In the genomic region with DNA sequence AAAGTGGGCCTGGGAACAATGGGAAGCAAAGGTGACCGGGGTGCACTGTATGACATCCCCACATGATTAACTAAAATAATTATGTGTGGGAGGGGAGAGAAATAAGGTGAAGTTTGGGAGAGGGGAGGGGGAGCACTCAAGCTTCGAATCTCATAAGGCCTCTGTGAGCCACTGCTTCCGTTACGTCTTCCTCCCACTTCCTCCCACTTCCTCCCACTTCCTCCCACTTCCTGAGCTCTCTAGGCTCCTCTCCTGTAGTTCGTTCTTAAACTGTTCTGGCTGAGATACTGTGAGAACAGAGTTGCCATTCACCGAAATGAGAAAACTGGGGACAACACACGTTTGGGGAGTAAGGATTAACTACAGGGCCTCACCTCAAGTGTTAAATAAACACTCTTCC, we compare ENCODE assay signal across 23 mouse cellular contexts. TPM values are rescaled to one million over a fixed set of nuclear protein-coding genes. Genes with fewer than 3 reads are reported as not detected.
DNase-seq lines count a peak whose midpoint lies in the region; ATAC-seq and TF ChIP-seq lines count a peak whose summit lies in the region.
"Had no signal": no experiment of that assay in that cellular context is flagged by ENCODE, and none has a peak within 500 bp of the region (broad histone marks: within the 10 kb centered on the region; RNA-seq: fewer than 3 reads in every experiment).

No protein-coding gene starts in this region.

- H3K9me3 ChIP-seq in heart, embryonic 16.5 days (replicated peaks; ENCODE audit: control insufficient read depth, low read length) = no peaks in the 10 kb centered on the region
- no peaks in the 10 kb centered on the region for H3K9me3 ChIP-seq in liver, postnatal 0 days (ENCODE audit: low read length)
- H3K9me3 ChIP-seq in liver, embryonic 11.5 days (ENCODE audit: control insufficient read depth, low read length) = no peaks in the 10 kb centered on the region
- H3K9me3 ChIP-seq: embryonic facial prominence, embryonic 12.5 days; forebrain, embryonic 13.5 days; heart, embryonic 15.5 days; hindbrain, embryonic 12.5 days; midbrain, embryonic 12.5 days; neural tube, embryonic 12.5 days had no signal

- no peak for ATAC-seq in heart, embryonic 16.5 days (replicated peaks; ENCODE audit: extremely low read depth, insufficient read depth, low FRiP score)
- ATAC-seq in liver, postnatal 0 days = no peak
- ATAC-seq in liver, embryonic 11.5 days (replicated peaks; ENCODE audit: low FRiP score) = no peak
- ATAC-seq: forebrain, embryonic 13.5 days; inflammation-experienced regulatory T-cells, adult 6 months had no signal

- H3K4me2 ChIP-seq in heart, embryonic 16.5 days (ENCODE audit: low read depth, low read length) = no peak overlapping the region
- peak overlapping the region; percentile 30 for H3K4me2 ChIP-seq in liver, postnatal 0 days (ENCODE audit: low read depth, low read length)
- H3K4me2 ChIP-seq in liver, embryonic 11.5 days = no peak overlapping the region
- H3K4me2 ChIP-seq: embryonic facial prominence, embryonic 12.5 days; forebrain, embryonic 13.5 days; heart, embryonic 15.5 days; hindbrain, embryonic 12.5 days; midbrain, embryonic 12.5 days; neural tube, embryonic 12.5 days had no signal

- intact Hi-C loops in heart, postnatal 25 days (cut with DNase I) = no loop called here
- intact Hi-C loops in left cerebral cortex, postnatal 14 days (cut with DNase I) = no loop called here

- H3K27me3 ChIP-seq in heart, embryonic 16.5 days (ENCODE audit: control insufficient read depth, insufficient read depth, low read length) = no peaks in the 10 kb centered on the region
- H3K27me3 ChIP-seq in liver, postnatal 0 days (ENCODE audit: insufficient read depth, low read length) = no peaks in the 10 kb centered on the region
- no peaks in the 10 kb centered on the region for H3K27me3 ChIP-seq in liver, embryonic 11.5 days (replicated peaks; ENCODE audit: control insufficient read depth, insufficient read depth, low read length)
- H3K27me3 ChIP-seq: embryonic facial prominence, embryonic 12.5 days; forebrain, embryonic 13.5 days; heart, embryonic 15.5 days; hindbrain, embryonic 12.5 days; midbrain, embryonic 12.5 days; neural tube, embryonic 12.5 days had no signal

- H3K4me1 ChIP-seq in heart, embryonic 16.5 days (ENCODE audit: control insufficient read depth, insufficient read depth, low read length) = peaks cover 7% of the 10 kb centered on the region
- H3K4me1 ChIP-seq in liver, postnatal 0 days (ENCODE audit: insufficient read depth) = peaks cover 15% of the 10 kb centered on the region; the same call in 1 of the 2 replicates
- peaks cover 14% of the 10 kb centered on the region for H3K4me1 ChIP-seq in liver, embryonic 11.5 days (replicated peaks; ENCODE audit: control insufficient read depth, insufficient read depth, low read length)

- no peak for TF ChIP-seq CTCF in liver, postnatal 0 days (IDR thresholded peaks at IDR 0.05; ENCODE audit: low read depth)

- WGBS in heart, embryonic 16.5 days = 63% methylated on average over 7 of the region's 7 CpGs
- WGBS in liver, postnatal 0 days (ENCODE audit: insufficient replicate concordance) = 36% methylated on average over 7 of the region's 7 CpGs
- 49% methylated on average over 7 of the region's 7 CpGs for WGBS in liver, embryonic 11.5 days

- no peak for DNase-seq in heart, postnatal 25 days (ENCODE audit: low spot score)
- no peak for DNase-seq in liver, postnatal 0 days
- DNase-seq in liver, embryonic 11.5 days (ENCODE audit: low spot score) = no peak
- DNase-seq in thymus, postnatal 25 days = peak; percentile 31
- DNase-seq in thymus, postnatal 0 days (ENCODE audit: low spot score) = no peak
- no peak for DNase-seq in left cerebral cortex, postnatal 14 days (ENCODE audit: low spot score in 2 of 2)
- DNase-seq: adrenal gland, adult 8-10 months; B cell, adult 2 months; cerebellum, adult 9-11 months; kidney, adult 9 months; layer of hippocampus, postnatal 36 days; lung, adult 2 months had no signal

- no peak for TF ChIP-seq EP300 in liver, postnatal 0 days (IDR thresholded peaks at IDR 0.05; ENCODE audit: low read depth)

- no peak overlapping the region for H3K4me3 ChIP-seq in heart, embryonic 16.5 days (ENCODE audit: low read length)
- H3K4me3 ChIP-seq in liver, postnatal 0 days (ENCODE audit: low read depth, low read length) = no peak overlapping the region
- no peak overlapping the region for H3K4me3 ChIP-seq in liver, embryonic 11.5 days (ENCODE audit: low read depth, low read length)
- H3K4me3 ChIP-seq: embryonic facial prominence, embryonic 12.5 days; erythroblast, embryonic 14.5 days; forebrain, embryonic 13.5 days; heart, embryonic 15.5 days; hindbrain, embryonic 12.5 days; layer of hippocampus, adult 2 months; midbrain, embryonic 12.5 days; neural tube, embryonic 12.5 days had no signal

- no peak overlapping the region for H3K27ac ChIP-seq in heart, embryonic 16.5 days (ENCODE audit: low read length)
- H3K27ac ChIP-seq in liver, postnatal 0 days (ENCODE audit: low read depth) = peak overlapping the region; percentile 29; the same call in 1 of the 2 replicates
- no peak overlapping the region for H3K27ac ChIP-seq in liver, embryonic 11.5 days (ENCODE audit: low read depth, low read length)
- H3K27ac ChIP-seq: embryonic facial prominence, embryonic 12.5 days; forebrain, embryonic 13.5 days; heart, embryonic 15.5 days; hindbrain, embryonic 12.5 days; layer of hippocampus, adult 2 months; macrophage; midbrain, embryonic 12.5 days; neural tube, embryonic 12.5 days had no signal

- peaks cover 14% of the 10 kb centered on the region; the same call in 1 of the 2 replicates for H3K36me3 ChIP-seq in heart, embryonic 16.5 days (ENCODE audit: control insufficient read depth, insufficient read depth)
- H3K36me3 ChIP-seq in liver, postnatal 0 days (replicated peaks; ENCODE audit: insufficient read depth, low read length) = peaks cover 10% of the 10 kb centered on the region; the same call in 1 of the 2 replicates
- H3K36me3 ChIP-seq in liver, embryonic 11.5 days (ENCODE audit: control insufficient read depth, insufficient read depth, low read length) = peaks cover 6% of the 10 kb centered on the region

- H3K9ac ChIP-seq in heart, embryonic 16.5 days (ENCODE audit: low read length) = 0 out of 2 replicates have a peak overlapping the region, but pooled peaks have one; percentile 20
- H3K9ac ChIP-seq in liver, postnatal 0 days (replicated peaks) = no peak overlapping the region
- no peak overlapping the region for H3K9ac ChIP-seq in liver, embryonic 11.5 days (ENCODE audit: low read depth, low read length)
- H3K9ac ChIP-seq: embryonic facial prominence, embryonic 12.5 days; forebrain, embryonic 13.5 days; heart, embryonic 15.5 days; hindbrain, embryonic 12.5 days; midbrain, embryonic 12.5 days; neural tube, embryonic 12.5 days had no signal

RNA-seq across cellular contexts. Expression of gene Cenpj, which starts 7.7 kb away (rescaled TPM):
- 6.8 and 7.2 TPM in 2 replicates for polyA plus RNA-seq in heart, embryonic 16.5 days (2015; fragmentation: Nextera tagmentation; extraction: Ambion mirVana)
- total RNA-seq in heart, postnatal 25 days (2021) = 1 to 10 TPM; 2.5 to 4.2 TPM
- polyA plus RNA-seq in liver, postnatal 0 days (2015; fragmentation: Nextera tagmentation; extraction: Ambion mirVana) = 2.0 and 2.1 TPM in 2 replicates
- polyA plus RNA-seq in liver, embryonic 11.5 days (2014; fragmentation: Nextera tagmentation; extraction: Ambion mirVana) = 9.8 and 11.1 TPM in 2 replicates
- 12.7 and 12.9 TPM in 2 replicates for polyA plus RNA-seq in thymus, postnatal 0 days (2015; fragmentation: Nextera tagmentation; extraction: Ambion mirVana)
- 1 to 10 TPM; 2.4 to 3.3 TPM for total RNA-seq in left cerebral cortex, postnatal 14 days (2021)

RNA-seq across cellular contexts. Expression of gene Parp4, which starts 7.9 kb away (rescaled TPM):
- 8.4 and 10.8 TPM in 2 replicates for polyA plus RNA-seq in heart, embryonic 16.5 days (2015; fragmentation: Nextera tagmentation; extraction: Ambion mirVana)
- total RNA-seq in heart, postnatal 25 days (2021) = 10 to 100 TPM; 23.8 to 25.6 TPM
- polyA plus RNA-seq in liver, postnatal 0 days (2015; fragmentation: Nextera tagmentation; extraction: Ambion mirVana) = 3.3 and 3.5 TPM in 2 replicates
- polyA plus RNA-seq in liver, embryonic 11.5 days (2014; fragmentation: Nextera tagmentation; extraction: Ambion mirVana) = 2.5 and 3.0 TPM in 2 replicates
- 6.8 and 10.4 TPM in 2 replicates for polyA plus RNA-seq in thymus, postnatal 0 days (2015; fragmentation: Nextera tagmentation; extraction: Ambion mirVana)
- 1 to 10 TPM; 2.7 to 3.8 TPM for total RNA-seq in left cerebral cortex, postnatal 14 days (2021)
